Mouse (Mus musculus) cerebellum, adult 2 months (tissue): ENCODE results near the gene Mrpl23. TPM values are rescaled to one million over a fixed set of nuclear protein-coding genes. Genes with fewer than 3 reads are reported as not detected.

ENCODE experiments used
- DNase-seq, 2 experiments: peaks; one replicate each; pipeline ENCODE4 v3.0.0; 2021
- H3K27ac ChIP-seq: fragments of 200-500 bp; 2 replicates; pipeline ENCODE4 v1.5.1; 2012; ENCODE audit warnings: low read length, control low read depth, inconsistent platforms; ENCODE audit not compliant: insufficient read depth
- H3K27me3 ChIP-seq: fragments of 200-500 bp; 2 replicates; pipeline ENCODE4 v1.6.1; 2012; ENCODE audit warnings: inconsistent platforms, mild to moderate bottlenecking, low read length, moderate library complexity; ENCODE audit not compliant: control insufficient read depth, insufficient read depth
- H3K4me1 ChIP-seq: fragments of 200-500 bp; 2 replicates; pipeline ENCODE4 v1.6.1; 2011; ENCODE audit warnings: low read length; ENCODE audit not compliant: control insufficient read depth, insufficient read depth
- H3K4me3 ChIP-seq: fragments of 200-500 bp; replicated peaks from 2 replicates; pipeline ENCODE3; 2011; ENCODE audit warnings: mild to moderate bottlenecking, low read depth, low read length, control low read depth; ENCODE audit not compliant: insufficient read depth
- CTCF ChIP-seq: fragments of 200-500 bp; IDR thresholded peaks from 2 replicates; pipeline ENCODE4 v1.5.1; 2011; ENCODE audit warnings: low read depth, mild to moderate bottlenecking, control low read depth, low read length, moderate library complexity, borderline replicate concordance; ENCODE audit not compliant: insufficient read depth
- POLR2A ChIP-seq: fragments of 200-500 bp; IDR thresholded peaks from 2 replicates; pipeline ENCODE4 v1.6.1; 2011; ENCODE audit warnings: low read length, control low read depth, borderline replicate concordance; ENCODE audit not compliant: insufficient read depth
- WGBS: fragments of 180-500 bp; shearing (Covaris S2); methylation state at CpG from one replicate; pipeline ENCODE4 v1.1.7; 2018; 5-methylcytosine and 5-hydroxymethylcytosine counted together
- polyA plus RNA-seq: library from polyadenylated mRNA; depleted of rRNA; stranded (reverse); fragments of >200 nt; gene quantifications from 2 replicates; pipeline ENCODE4 v1.2.3, GENCODE M21; 2012; rRNA removed

The Mrpl23 gene
- 81.9 and 87.2 TPM in 2 replicates for polyA plus RNA-seq

DNA sequence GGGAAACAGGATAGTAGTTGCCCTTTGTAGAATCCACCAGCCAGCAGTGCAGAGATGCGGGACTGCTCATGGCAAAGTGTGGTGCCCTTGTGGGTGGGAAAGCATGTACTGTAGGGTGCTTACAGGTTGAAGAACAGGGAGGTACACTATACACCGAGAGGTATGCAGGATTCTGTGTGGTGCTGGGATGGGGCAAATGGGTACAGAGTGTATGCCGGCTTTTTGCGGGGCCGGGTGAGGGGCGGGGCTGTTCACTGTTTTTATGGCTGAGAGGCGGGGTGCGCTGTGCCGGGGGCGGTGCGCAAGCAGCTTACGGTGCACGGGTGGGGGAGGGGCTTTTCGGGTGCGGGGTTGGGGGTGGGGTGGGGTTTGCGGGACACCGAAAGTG lies at the start of gene Mrpl23:
TSS of gene Mrpl23 (plus strand) at position 16 of the 388 bp plus-strand sequence.
- Histone ChIP-seq H3K4me3 (peak within 1 kb of the TSS; percentile 93), H3K4me1 (peaks cover 7% of the 10 kb centered on the region), H3K27ac (peak within 1 kb of the TSS; percentile 33; the same call in 1 of the 2 replicates), H3K27me3 (no peaks in the 10 kb centered on the region)
- no peak for DNase-seq
- TF ChIP-seq POLR2A (no peak), CTCF (no peak)
- WGBS = 4% methylated on average over 17 of the region's 17 CpGs

DNA sequence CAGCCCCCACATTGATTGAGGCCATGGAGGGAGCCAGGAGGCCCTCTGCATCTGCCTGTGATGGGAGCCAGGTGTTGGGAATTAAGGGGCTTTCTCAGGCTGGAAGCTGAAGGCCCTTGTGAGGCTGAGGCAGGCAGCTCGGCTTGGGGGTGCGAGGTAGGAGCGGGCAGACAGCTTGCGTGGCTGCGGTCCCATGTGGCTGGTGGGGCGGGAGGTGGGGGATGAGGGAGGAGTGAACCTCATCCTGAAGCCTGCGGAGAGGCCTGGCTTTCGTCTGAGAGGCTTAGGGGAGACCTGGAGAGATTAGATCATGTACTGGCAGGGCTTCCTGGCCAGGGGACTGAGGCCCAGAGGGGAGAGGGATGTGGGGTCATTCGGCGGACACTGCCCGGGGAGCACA lies 49.4 kb upstream of the Mrpl23 start:
- H3K4me3 ChIP-seq = no peak overlapping the region
- H3K4me1 ChIP-seq = no peaks in the 10 kb centered on the region
- H3K27me3 ChIP-seq = no peaks in the 10 kb centered on the region
- WGBS = 57% methylated on average over 11 of the region's 11 CpGs
- no peak for TF ChIP-seq CTCF
- no peak for TF ChIP-seq POLR2A
- no peak overlapping the region for H3K27ac ChIP-seq
- no peak for DNase-seq

DNA sequence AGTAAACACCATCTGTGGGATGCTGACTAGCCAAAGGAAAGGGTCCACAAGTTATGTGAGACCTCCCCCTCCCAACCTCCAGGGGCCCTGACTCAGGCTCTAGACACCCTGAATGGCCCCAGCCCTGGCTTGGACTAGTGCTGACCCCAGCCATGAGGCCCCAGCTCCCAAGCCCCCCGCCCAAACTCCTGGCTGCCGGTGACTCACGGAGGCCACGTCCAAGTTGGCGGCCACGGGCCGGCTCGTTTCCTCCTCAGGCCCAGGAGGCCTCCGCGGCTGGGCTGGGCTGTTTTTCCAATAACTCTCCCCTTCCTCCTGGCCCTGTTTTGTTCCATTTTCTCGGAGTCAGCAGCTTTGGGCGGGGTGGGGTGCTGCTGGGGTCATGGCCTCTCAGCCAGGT lies 47.7 kb upstream of the Mrpl23 start:
- WGBS = 75% methylated on average over 12 of the region's 12 CpGs
- no peak for DNase-seq
- H3K4me1 ChIP-seq = no peaks in the 10 kb centered on the region
- H3K4me3 ChIP-seq = no peak overlapping the region
- no peaks in the 10 kb centered on the region for H3K27me3 ChIP-seq
- no peak overlapping the region for H3K27ac ChIP-seq
- TF ChIP-seq CTCF (no peak), POLR2A (no peak)

DNA sequence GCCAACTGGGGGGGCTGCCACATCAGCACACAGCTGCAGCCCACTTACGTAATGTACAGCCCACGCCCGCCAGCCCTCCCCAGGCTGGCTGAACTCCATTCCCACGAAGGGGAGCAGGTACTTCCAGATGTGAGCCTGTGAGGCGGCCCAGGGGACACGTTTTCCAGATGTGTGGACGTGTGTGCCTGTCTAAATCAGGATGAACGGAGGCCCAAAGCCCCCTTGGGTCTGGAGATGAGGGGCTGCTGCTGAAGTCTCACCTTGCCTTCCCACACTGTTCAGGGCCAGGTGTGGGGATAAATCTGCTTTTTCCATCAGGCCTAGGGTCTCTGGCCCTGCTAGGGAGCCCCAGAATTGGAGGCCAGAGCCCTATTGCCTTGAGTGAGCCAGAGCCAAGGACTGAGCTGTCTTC lies 45.7 kb upstream of the Mrpl23 start:
- no peaks in the 10 kb centered on the region for H3K4me1 ChIP-seq
- TF ChIP-seq CTCF = no peak
- TF ChIP-seq POLR2A = no peak
- no peaks in the 10 kb centered on the region for H3K27me3 ChIP-seq
- WGBS = 89% methylated on average over 8 of the region's 8 CpGs
- no peak for DNase-seq
- no peak overlapping the region for H3K4me3 ChIP-seq
- no peak overlapping the region for H3K27ac ChIP-seq

DNA sequence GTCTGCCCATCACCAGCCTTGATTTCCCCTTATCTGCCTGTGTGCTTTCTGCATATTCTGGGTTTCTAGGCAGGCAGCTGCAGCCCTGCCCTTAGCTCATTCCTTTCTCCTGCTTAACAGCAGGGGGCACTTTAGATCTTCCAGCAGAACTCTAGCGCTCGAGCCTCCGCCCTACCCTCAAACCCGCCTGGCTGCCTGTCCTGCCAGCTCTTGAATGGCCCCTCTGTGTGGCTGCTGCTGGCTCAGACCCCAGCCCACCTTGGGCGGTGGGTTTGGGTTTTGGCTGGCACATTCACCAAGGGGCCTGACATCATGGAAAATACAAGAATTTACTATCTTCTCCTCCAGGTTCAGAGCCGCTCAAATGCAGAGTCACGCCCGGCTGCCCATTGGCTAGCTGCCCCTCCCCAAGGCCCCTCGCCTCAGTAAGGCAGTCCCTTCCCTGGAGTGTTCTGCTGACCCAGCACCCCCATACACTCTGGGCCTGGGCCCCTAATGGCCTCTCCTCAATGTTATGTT lies 45.1 kb upstream of the Mrpl23 start:
- no peak overlapping the region for H3K27ac ChIP-seq
- H3K4me1 ChIP-seq = no peaks in the 10 kb centered on the region
- 32% methylated on average over 9 of the region's 9 CpGs for WGBS
- no peak for DNase-seq
- no peak for TF ChIP-seq POLR2A
- no peaks in the 10 kb centered on the region for H3K27me3 ChIP-seq
- H3K4me3 ChIP-seq = no peak overlapping the region

DNA sequence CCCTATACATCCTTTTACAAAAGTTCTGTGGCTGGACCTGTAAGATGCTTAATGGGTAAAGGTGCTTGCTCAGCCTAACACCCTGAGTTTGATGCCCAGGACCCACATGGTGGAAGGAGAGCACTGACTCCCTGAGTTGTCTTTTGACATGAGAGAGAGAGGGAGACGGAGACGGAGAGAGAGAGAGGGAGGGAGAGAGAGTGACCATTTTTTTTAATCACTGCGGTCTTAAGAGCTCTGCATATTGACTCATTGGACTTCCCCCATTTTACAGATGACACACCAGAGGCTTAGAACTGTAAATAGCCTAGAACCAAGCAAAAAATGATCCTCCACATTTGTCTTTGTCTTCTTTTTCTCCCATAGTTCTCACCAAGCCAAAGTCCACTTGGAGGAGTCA lies 44.4 kb upstream of the Mrpl23 start:
- Histone ChIP-seq H3K27ac (no peak overlapping the region), H3K4me3 (no peak overlapping the region), H3K27me3 (no peaks in the 10 kb centered on the region), H3K4me1 (no peaks in the 10 kb centered on the region)
- DNase-seq = no peak
- WGBS = 86% methylated on average over 3 of the region's 3 CpGs
- no peak for TF ChIP-seq POLR2A
- no peak for TF ChIP-seq CTCF

DNA sequence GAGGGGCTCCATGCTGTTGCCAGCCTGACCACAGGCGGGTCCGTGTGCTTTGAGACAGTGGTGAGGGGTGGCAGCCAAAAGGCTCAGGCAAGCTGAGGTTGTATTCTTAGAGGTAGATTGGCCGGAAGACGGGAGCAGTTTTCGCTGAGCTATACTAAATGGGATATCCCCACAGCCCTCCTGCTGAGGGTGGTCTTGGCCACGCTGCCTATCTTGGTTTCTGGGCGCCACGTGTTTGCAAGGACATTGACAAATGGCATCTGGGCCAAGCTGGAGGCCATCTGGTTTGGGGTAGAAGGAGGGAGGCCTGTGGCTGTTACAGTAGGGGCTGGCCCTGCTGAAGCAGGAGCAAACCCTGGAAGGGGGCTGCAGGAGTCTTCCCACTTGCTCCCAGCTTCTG lies 39.0 kb upstream of the Mrpl23 start:
- H3K4me3 ChIP-seq = no peak overlapping the region
- no peak overlapping the region for H3K27ac ChIP-seq
- WGBS = 64% methylated on average over 8 of the region's 8 CpGs
- H3K4me1 ChIP-seq = no peaks in the 10 kb centered on the region
- TF ChIP-seq POLR2A = no peak
- no peak for TF ChIP-seq CTCF
- DNase-seq = no peak
- H3K27me3 ChIP-seq = no peaks in the 10 kb centered on the region

DNA sequence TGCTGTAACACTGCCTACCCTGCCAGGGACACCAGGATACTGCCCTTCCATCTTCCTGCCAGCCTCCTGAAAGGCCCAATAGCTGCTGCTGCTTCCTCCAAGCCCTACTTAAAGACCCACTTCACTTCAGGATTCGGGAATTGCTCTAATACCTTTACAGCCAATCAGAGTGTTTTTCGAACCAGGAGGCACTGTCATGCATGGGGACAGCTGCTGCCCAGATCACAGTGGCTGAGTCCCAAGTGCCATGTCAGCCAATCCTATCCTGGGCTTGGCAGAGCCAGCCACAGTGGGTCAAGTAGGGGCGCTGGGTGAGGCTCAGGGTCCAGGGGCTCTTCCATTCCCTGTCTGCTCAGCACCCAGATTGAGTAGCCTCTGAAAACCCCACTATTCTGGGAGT lies 36.3 kb upstream of the Mrpl23 start:
- no peak for TF ChIP-seq CTCF
- TF ChIP-seq POLR2A = no peak
- Histone ChIP-seq H3K27ac (no peak overlapping the region), H3K27me3 (no peaks in the 10 kb centered on the region), H3K4me3 (no peak overlapping the region), H3K4me1 (no peaks in the 10 kb centered on the region)
- whole genome bisulfite sequencing = 56% methylated on average over 3 of the region's 3 CpGs
- DNase-seq = no peak
